Mouse (Mus musculus) lung, adult 2 months (tissue): ENCODE data around the gene Kcnh2.
A peak's percentile ranks its signal among the peaks of the same experiment; 100 is the strongest.

Experiments used
- CTCF ChIP-seq: fragments of 200-500 bp; IDR thresholded peaks from 2 replicates; pipeline ENCODE4 v1.5.1; 2011; ENCODE audit warnings: mild to moderate bottlenecking, low read length, control low read depth; ENCODE audit not compliant: insufficient read depth
- POLR2A ChIP-seq: fragments of 200-500 bp; IDR thresholded peaks from 2 replicates; pipeline ENCODE4 v1.6.1; 2011; ENCODE audit warnings: low read depth, mild to moderate bottlenecking, control low read depth, low read length, borderline replicate concordance; ENCODE audit errors: extremely low read depth

DNA sequence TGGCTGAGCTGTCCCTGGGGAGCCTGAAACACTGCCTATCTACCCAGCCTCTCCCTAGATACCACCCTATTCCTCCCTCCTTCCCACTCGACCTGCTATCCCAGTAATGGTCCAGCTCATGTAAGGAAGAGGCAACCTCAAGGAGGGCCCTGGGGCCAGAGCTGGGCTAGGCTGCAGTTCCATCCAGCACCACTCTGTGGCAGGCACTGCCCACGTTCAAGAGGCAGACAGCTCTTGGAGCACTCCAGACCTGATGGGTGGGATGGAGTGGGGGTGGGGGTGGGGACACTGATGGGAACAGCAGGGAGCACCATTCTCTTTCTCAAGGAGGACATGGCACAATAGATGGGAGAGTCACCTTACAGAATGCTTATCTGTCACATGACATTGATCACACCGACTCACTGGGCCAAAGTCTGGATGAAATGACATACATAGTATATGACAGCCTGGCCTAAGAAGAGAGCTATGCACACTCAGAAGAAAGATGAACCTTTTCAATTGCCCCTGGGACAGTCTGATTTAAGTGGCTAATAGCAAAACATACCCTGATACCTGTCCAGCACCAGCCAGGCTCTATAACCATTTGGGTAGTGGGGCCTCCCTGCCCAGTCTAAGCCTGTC is 15.4 kb downstream of the Kcnh2 start:
- peak; percentile 80 for TF ChIP-seq CTCF
- TF ChIP-seq POLR2A, result no peak
